Mouse (Mus musculus): ENCODE data around the gene Lrrc30. TPM values are rescaled to one million over a fixed set of nuclear protein-coding genes. Genes with fewer than 3 reads are reported as not detected.

The Lrrc30 gene
- polyA plus RNA-seq (2017; shearing (Covaris generic)) = not detected

DNA sequence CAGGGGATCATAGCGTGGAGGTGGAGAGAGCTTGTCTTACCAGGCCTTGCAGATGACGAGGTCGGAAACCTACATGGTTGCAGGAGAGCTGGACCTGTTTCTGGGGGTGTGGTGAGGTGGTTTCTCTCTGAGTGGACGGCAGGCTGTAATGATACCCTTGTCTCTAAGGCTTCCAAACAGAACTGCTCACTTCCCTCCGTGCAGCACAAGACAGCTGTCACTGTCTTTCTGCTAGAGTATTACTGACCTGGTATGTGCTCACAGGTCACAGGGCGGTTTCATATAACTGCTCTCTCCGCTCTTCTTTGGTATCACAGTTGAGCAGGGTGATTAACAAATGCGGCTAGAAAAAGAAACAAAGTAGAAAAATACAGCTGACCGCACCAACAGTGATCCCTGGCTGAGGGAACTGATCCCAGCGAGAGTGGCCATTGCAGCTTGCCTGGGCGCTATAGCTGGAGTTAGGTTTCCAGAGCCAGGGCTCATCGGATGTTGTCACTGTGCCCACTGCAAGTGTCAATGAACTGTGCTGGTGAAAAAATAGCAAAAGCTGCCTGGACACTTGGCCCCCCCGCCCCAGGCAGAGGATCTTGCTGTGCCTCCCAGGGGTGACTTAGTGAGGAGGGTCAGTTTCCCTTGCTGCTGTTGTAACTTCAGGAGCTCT lies at the start of gene Lrrc30:
TSS of gene Lrrc30 (minus strand) at position 48 of the 664 bp plus-strand sequence.

Other genes with a start within 250 kb of the Lrrc30 start
- not detected for gene Lama1, start 64.5 kb upstream of the Lrrc30 start, polyA plus RNA-seq (2017; shearing (Covaris generic))

All from inflammation-experienced regulatory T-cells, adult 16 weeks (primary cell).